Mouse (Mus musculus) ovary, postnatal 10 days (tissue): Measurements from ENCODE around the gene Slc43a1.
"Not testable (repeated sequence)": the region's sequence is repeated elsewhere in the genome, so short reads cannot be mapped to it uniquely, and the experiment has no call there.

Source experiments
- DNase-seq: peaks from one replicate; pipeline ENCODE4 v3.0.0; 2022; ENCODE audit warnings: low spot score

The Slc43a1 gene

GRCm38 (mm10) chr2:84896686-84897085 is 58.0 kb downstream of the Slc43a1 start:
- DNase-seq = not testable (repeated sequence)

GRCm38 (mm10) chr2:84912722-84913121 is 74.1 kb downstream of the Slc43a1 start:
- no peak for DNase-seq
